Mouse (Mus musculus): ENCODE results near the gene Ccdc82. TPM values are rescaled to one million over a fixed set of nuclear protein-coding genes. Genes with fewer than 3 reads are reported as not detected.

The Ccdc82 gene
- polyA plus RNA-seq, 1 experiment from 2014 or later: 6.8 TPM

- H3K9ac ChIP-seq: no peak overlapping the region
- peaks cover 37% of the 10 kb centered on the region for H3K4me1 ChIP-seq
- H3K4me2 ChIP-seq (replicated peaks): no peak overlapping the region
- WGBS: 67% methylated on average over 5 of the region's 5 CpGs
- H3K36me3 ChIP-seq: no peaks in the 10 kb centered on the region
- H3K4me3 ChIP-seq: no peak overlapping the region
- H3K27ac ChIP-seq: peak overlapping the region; percentile 44; the same call in 1 of the 2 replicates
- H3K9me3 ChIP-seq: no peaks in the 10 kb centered on the region
- ATAC-seq (ENCODE audit: low FRiP score, low read depth): no peak
- no peaks in the 10 kb centered on the region for H3K27me3 ChIP-seq
Measured at GRCm38 (mm10) chr9:13315393-13315792, 68.6 kb downstream of the Ccdc82 start.

- Histone ChIP-seq H3K4me3 (no peak overlapping the region), H3K27me3 (no peaks in the 10 kb centered on the region)
- 92% methylated on average over 2 of the region's 2 CpGs for WGBS
Measured at GRCm38 (mm10) chr9:13319566-13319965, 72.8 kb downstream of the Ccdc82 start.

GRCm38 (mm10) chr9:13320800-13321364, 74.1 kb downstream of the Ccdc82 start:
- ATAC-seq (ENCODE audit: low FRiP score, low read depth): no peak
- Histone ChIP-seq H3K4me3 (no peak overlapping the region), H3K27ac (no peak overlapping the region), H3K4me1 (peaks cover 23% of the 10 kb centered on the region), H3K4me2 (replicated peaks) (no peak overlapping the region), H3K36me3 (no peaks in the 10 kb centered on the region), H3K27me3 (no peaks in the 10 kb centered on the region), H3K9ac (no peak overlapping the region), H3K9me3 (no peaks in the 10 kb centered on the region)
- WGBS: 73% methylated on average over 5 of the region's 5 CpGs

More at GRCm38 (mm10) chr9:13319566-13319965, 72.8 kb downstream of the Ccdc82 start:
- Histone ChIP-seq H3K27ac (no peak overlapping the region), H3K4me2 (replicated peaks) (no peak overlapping the region), H3K9me3 (no peaks in the 10 kb centered on the region), H3K36me3 (no peaks in the 10 kb centered on the region), H3K9ac (no peak overlapping the region), H3K4me1 (peaks cover 36% of the 10 kb centered on the region)
- no peak for ATAC-seq (ENCODE audit: low FRiP score, low read depth)

- H3K4me3 ChIP-seq: no peak overlapping the region
- H3K27ac ChIP-seq: peak overlapping the region; percentile 65; the same call in 1 of the 2 replicates
- WGBS: 66% methylated on average over 2 of the region's 2 CpGs
- H3K36me3 ChIP-seq: no peaks in the 10 kb centered on the region
- peaks cover 18% of the 10 kb centered on the region for H3K4me1 ChIP-seq
- no peak for ATAC-seq (ENCODE audit: low FRiP score, low read depth)
- no peak overlapping the region for H3K9ac ChIP-seq
- H3K4me2 ChIP-seq (replicated peaks): no peak overlapping the region
- H3K27me3 ChIP-seq: no peaks in the 10 kb centered on the region
- H3K9me3 ChIP-seq: no peaks in the 10 kb centered on the region
Measured at GRCm38 (mm10) chr9:13323074-13323473, 76.3 kb downstream of the Ccdc82 start.

GRCm38 (mm10) chr9:13323612-13324011, 76.9 kb downstream of the Ccdc82 start:
- H3K36me3 ChIP-seq: no peaks in the 10 kb centered on the region
- H3K27me3 ChIP-seq: no peaks in the 10 kb centered on the region
- H3K27ac ChIP-seq: peak overlapping the region; percentile 65; the same call in 1 of the 2 replicates
- H3K4me3 ChIP-seq: no peak overlapping the region
- H3K9ac ChIP-seq: no peak overlapping the region
- H3K4me1 ChIP-seq: peaks cover 18% of the 10 kb centered on the region
- 30% methylated on average over 1 of the region's 1 CpGs for WGBS
- no peaks in the 10 kb centered on the region for H3K9me3 ChIP-seq
- no peak overlapping the region for H3K4me2 ChIP-seq (replicated peaks)
- ATAC-seq (ENCODE audit: low FRiP score, low read depth): no peak

Other genes with a start within 250 kb of the Ccdc82 start
- gene Jrkl, start 1.1 kb upstream of the Ccdc82 start, polyA plus RNA-seq (2015; fragmentation: Nextera tagmentation; extraction: Ambion mirVana): 10.3 and 10.6 TPM in 2 replicates
- 14.8 and 15.9 TPM in 2 replicates for gene Maml2, start 51.0 kb downstream of the Ccdc82 start, polyA plus RNA-seq (2015; fragmentation: Nextera tagmentation; extraction: Ambion mirVana)
- gene Gm17571, start 199.8 kb downstream of the Ccdc82 start, polyA plus RNA-seq (2015; fragmentation: Nextera tagmentation; extraction: Ambion mirVana): not detected in 2 replicates

Measured in limb, embryonic 13.5 days (tissue).